Mouse (Mus musculus): ENCODE measurements around the gene Gm17416.

The Gm17416 gene

DNA sequence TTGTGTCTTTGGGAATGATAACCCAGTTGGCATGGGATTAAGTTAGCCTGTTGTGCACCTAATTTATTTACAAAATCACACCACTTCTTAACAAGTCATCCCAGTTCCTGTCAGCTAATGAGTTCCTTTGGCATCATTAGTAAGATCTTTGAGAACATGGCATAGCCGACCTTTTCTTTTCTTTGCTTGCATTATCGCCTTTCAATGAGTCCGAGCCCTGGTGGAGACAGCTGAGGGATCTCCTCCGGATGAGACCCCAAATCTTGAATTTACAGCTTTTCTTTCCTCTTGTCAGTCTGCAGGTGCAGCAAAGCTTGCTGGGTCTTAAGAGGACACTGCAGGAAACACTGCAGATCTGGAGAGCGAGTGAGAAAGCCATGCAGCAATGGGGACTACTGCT, at the start of gene Gm17416:
Gene Gm17416, plus strand, starts transcription at position 301 of the 400 bp plus-strand sequence.
- DNase-seq = no peak

DNA sequence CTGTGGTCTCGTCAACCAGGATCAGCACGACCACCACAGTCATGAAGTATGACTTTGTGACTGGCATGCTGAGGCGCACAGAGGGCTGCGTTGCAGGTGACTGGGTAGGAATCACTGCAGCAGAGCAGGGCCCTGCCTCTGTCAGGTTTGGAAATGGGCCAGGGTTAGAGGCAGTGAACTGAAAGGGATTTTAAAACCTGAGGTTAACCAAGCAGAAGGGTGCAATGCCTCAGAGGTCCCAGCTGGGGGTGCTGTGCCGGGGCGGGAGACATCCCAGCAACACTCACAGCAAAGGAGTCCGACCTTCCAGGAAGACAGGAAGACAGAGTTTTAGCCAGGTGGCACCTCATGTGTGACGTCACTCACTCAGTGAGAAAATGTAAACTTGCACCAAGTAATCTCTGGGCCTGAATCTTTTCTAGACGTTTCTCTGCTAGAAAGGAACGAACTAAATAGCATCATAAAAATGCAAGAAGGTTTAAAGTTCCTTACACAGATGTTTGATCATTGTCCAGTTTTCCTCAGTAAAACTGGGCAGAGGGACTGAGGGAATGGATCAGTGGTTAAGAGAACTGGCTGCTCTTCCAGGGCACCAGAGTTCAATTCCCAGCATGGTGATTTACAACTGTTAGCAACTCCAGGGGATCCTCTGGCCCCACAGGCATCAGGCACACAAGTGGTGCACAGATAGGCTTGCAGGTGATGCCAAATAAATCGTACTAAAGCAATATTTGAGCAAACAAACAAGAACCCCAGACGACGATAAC, 29.0 kb upstream of the Gm17416 start, which contains the start of gene Defb29:
Gene Defb29, minus strand, starts transcription at position 155 of the 767 bp plus-strand sequence.
- DNase-seq = no peak

DNA sequence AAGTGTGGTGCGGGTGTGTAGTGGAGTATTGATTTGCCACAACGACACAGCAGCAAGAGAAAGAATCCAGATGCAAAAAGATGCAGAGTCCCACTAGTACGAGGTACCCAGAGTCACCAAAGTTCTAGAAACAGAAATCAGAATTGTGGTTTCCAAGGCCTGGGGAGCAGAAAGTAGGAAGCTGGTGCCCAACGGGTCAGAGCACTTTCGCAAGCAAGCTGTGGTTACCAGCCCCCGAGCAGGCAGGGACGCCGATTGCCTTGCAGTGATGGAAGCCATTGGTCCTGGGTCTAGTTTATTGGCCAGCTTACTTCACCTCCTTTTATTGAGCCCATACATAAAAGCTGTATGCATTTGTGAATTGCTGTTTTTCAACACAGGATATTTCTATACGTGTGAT, 27.2 kb upstream of the Gm17416 start:
- no peak for DNase-seq

DNA sequence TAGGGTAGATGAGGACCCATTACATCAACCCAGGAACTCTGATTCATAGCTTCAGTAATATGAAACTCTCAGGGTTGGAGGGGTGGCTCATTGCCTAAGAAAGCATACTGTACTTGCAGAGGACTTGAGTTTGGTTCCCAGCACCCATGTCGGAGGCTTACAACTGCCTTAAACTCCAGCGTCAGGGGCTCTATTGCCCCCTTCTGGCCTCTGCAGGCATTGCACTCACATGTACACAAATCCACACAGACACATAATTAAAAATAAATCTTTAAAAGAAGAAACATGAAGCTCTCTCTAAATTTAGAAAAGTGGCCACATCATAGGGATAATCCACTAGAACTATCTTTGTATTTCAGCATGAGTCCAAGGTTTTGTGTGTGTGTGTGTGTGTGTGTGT, 26.2 kb upstream of the Gm17416 start:
- DNase-seq = no peak

DNA sequence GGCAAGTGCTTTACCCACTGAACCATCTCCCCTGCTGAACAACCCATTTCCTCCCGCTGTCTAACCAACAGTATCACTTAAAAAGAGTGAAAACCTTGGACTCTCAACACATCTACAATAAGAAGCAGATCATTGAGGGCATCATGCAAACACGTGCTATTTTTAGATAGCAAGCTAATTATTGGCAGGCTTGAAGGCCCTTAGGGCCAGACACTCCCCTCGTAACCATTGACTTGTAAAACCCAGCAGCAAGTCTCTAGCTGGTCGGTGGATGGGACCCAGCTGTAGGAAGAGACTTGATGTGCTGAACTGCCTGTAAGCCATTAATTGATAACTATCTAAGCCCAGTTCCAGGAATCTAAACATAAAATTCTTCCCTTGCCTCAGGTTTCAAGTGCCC, 25.7 kb upstream of the Gm17416 start:
- no peak for DNase-seq

DNA sequence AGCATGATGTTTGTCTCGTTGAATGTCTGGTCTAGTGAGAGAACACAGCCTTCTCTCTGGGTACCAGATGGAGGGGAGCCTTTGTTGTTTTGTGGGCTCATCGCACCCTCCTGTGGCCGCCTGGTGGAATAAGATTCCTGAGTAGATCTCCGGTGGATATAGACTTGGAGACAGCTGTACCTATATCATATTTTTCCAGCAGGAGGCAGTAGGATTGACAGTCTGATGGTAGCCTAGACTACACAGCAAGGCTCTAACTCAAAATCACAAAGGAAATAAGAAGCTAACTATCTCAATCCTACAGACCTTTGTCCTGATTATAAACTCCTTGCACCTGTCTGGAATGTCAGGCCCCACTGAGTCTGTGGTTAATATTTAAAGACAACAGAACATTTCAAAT, 24.4 kb upstream of the Gm17416 start:
- DNase-seq = peak; percentile 35

DNA sequence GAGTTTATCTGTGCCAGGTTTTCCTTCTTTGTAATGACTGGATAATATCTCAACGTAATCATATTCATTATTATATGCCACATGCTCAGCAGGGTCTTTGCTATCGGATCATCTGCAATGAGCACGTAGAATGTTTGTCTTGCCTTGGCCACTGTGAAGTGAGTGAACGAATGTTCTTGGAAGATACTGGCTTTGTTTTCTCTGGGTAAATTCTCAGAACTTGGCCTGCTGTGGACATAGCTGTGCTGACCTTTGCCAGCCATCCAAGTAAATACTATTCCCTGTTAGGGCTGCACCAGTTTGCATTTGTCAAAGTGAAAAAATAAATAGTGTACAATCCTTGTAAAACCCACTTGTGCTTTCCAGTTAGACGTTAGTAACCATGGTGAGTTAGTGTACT, 21.0 kb upstream of the Gm17416 start:
- no peak for DNase-seq

DNA sequence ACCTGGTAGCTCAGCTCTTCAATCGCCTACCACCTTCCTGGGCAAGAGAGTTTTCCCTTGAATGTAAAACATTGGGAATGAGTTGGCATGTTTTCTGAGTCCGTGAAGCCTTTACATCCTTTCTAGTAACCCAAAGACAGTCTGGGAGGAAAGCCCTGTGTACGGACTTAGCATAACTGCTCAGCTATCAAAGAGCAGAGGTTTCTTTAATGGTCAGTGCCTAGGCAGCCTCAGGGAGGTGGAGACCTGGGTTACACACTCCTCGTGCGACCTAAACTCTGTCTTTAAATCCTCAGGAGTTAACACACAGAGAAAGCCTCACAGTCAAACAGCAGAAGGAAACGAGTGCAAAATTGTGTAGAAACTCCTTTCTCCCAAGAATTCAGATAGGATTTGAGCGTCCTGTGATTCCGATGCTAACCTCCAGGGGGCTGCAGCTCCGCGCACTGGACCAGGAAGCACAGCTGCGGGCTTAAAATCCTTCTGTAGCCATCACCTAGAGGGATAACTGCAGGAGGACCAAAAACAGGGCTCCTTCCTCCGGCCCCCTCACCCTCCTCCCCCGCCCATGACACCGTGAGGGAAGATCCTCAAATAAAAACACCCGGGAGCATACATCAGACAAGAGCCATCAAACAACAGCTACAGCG, 15.2 kb upstream of the Gm17416 start:
- peak; percentile 52 for DNase-seq

DNA sequence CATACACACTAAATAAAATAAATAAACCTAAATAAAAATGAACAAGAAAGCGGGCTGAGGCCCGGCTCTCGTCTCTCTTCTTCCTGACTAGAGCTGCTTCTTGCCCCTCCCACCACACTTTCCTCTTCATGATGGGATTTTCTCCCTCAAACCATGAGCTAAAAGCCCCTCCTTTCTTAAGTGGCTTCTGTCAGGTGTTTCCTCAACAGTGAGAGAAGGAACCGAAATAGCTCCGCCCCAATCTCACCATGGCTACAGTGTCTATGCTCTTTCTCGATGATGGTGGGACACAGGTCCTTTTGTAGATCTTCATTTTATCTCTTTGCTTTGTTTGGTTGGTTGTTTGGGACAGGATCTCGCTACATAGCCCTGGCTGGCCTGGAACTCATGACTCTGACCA, 12.5 kb upstream of the Gm17416 start:
- DNase-seq = no peak

DNA sequence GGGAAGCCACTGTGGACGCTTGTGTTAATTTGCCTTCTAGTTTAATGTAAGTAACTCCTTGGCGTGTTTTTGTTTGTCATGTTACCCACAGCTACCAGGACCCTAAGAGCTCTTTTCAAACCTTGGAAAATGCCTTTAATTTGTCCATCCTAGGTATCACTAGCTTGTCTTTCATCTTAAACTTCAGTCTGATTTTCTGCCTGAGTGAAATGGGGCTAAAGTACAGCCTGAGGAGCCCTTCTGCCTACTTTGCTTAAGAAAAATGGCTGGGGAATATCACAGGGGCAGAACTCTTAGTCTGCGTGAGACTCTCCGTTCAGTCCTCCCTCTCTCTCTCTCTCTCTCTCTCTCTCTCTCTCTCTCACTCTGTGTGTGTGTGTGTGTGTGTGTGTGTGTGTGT, 743 bp downstream of the Gm17416 start:
- no peak for DNase-seq

DNA sequence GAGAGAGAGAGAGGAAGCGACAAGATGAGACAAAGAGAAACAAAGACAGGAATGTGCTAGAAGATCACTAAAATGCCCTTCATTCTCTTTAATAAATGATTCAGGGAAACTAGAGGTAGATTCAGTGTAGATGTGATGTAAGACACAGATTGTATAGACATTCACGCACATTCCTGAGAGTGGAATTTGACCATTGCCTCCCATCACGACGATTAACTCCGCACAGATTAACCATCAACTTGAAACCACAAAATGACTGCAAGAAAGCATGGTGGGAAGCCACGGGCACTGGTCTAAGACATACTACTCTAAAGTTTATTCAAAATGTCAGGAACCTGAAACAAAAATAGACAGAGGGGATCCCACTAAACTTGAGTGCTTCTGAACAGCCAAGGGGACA, 1.2 kb downstream of the Gm17416 start:
- no peak for DNase-seq

DNA sequence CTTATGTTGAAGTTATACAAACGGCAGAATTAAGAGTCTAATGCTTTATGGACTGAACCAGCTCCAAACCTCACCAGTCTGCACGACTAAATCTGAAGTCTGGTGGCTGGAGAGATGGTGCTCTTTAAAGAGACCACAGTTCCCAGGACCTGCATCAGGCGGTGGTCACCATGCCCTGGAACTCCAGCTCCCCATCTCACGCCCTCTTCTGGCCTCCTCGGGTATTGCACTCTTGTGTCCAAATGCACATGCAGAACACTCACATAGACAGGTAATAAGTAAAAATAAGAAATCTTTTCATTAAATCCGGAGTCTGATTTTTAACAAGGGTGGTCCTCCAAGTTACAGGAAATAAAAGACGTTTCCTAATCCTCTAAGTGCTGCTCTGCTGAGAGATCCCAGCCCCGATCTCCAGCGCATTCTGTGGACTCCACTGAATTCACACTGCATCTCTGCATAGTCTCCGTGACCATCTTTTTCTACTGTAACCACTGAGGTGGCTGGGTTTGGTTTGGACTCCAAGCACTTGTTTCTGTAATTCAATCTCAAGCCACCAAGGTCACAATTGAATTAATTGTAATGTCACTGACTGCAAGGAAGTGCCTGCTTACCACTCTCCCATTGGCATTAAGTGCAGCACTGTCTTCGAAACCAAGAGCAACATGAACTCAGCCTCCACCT, 3.1 kb downstream of the Gm17416 start, which contains the start of gene Defb21:
Gene Defb21, plus strand, starts transcription at position 631 of the 681 bp plus-strand sequence.
- no peak for DNase-seq

DNA sequence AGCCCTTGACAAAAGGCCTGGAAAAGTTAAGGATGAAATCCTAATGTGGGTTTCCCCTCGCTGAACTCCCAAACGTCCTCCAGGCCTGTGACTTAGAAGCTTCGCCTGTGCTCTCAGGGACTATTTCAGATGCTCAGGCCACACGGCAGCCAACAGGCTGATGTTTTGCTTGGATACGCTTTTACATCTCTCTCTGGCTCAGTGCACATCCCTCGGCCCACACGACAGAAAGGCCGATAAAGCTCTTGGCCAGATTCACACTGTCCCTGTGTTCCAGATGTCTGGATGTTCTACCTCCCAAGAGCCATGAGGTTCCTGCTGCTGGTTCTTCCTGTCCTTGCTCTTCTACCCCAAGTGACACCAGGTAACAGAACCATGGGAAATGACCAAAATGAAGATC, 4.3 kb downstream of the Gm17416 start:
- no peak for DNase-seq

DNA sequence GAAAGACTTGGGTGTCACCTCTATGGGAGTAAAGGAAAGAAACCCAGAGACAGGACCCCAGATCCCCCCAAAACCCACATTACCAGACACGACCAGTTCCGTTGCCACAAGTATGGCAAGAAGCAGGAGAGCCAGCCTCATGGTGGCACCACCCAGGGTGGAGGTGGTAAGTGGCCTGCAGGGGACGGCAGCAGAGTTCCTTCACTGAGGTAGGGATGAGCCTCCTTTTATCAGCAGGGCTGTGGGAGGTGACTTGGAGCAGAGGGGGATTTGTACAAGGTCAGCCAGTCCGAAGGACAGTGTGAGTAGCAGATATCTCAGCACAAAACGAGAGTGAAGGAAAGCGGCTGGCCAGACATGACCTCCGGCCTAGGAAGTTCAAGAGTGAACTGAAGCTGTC, 11.0 kb downstream of the Gm17416 start, which contains the start of gene Defb19:
Gene Defb19, minus strand, starts transcription at position 206 of the 400 bp plus-strand sequence.
- DNase-seq = no peak

DNA sequence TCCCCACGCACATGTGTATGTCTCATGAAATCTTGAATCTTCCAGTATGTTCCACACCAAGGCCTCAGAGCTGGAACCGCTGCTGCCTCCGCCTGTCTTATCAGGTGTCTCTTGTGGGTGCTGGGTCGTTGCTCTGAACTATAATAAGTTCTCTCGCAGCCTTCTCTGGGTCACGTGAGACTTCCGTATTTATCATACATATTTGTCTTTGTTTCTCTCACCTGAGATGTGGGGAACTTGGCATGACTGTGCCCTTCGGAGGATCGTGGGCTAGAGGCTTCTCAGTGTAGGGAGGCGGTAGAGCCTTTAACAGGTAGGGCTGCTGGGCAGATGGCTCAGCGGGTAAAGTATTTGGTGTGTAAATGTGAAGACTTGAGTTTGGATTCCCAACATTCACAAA, 11.5 kb downstream of the Gm17416 start:
- no peak for DNase-seq

DNA sequence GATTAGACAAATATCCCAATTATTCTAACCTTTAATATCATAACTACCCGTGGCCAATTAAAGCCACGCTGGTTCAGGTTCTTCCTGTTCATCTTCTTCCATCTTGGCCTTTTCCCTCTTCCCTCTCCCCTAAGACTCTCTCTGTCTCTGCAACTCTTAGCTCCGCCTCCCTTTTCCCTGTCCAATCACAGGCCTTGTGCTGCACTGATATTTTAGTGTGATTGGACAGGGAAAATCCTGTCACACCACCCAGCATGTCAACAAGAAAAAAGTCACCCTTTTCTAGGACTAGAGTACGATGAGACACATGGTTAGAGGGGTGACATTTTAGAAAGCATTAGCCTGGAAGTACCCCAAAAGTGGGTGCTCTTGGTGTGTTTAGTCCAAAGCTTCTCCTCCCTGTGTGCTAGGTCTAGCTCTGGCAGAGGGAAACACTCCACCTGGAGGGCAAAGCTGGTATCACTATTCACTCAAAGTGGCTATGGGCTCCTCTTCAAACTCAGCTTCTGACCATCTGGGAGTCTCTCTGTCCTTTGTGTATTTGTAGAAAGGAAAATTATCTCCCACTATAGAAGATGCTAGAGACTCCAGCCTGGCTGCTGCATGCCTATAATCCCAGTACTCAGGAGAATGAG, 17.9 kb downstream of the Gm17416 start:
- DNase-seq = peak; percentile 6

DNA sequence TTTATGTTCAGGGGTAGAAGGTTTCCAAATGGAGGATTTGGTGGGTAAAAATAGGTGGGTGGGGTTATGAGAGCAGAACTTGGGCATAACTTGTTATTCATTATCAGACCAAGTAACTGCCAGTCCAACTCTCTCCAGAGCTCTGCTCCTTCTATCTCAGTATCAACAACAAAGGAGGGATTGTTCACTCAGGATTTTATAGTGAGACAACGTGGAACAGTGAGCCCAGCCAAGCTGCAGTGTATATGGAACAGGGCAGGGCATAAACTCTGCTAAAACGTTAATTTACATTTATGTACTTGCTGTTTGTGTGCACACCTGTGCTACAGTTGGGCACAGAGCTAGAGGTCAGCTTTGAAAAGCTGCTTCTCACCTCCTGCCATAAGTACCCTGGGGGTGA, 19.3 kb downstream of the Gm17416 start:
- no peak for DNase-seq

DNA sequence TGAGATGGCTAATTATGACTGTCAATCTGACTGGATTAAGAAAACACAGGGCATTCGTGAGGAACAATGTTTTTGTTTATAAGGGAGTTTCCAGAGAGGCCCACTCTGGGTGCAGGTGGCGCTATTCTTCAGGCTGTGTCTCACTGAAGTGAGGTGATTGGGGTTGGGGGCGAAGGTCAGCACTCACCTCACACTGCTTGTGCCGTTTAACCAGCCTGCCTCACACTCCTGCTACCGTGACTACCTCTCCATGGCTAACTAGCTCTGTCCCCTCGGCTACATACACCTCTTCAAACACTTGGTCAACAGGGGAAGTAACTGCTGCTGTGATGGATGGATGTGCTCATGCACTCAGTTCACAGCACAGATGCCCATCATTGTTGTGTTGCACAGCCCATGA, 19.9 kb downstream of the Gm17416 start:
- DNase-seq = no peak

DNA sequence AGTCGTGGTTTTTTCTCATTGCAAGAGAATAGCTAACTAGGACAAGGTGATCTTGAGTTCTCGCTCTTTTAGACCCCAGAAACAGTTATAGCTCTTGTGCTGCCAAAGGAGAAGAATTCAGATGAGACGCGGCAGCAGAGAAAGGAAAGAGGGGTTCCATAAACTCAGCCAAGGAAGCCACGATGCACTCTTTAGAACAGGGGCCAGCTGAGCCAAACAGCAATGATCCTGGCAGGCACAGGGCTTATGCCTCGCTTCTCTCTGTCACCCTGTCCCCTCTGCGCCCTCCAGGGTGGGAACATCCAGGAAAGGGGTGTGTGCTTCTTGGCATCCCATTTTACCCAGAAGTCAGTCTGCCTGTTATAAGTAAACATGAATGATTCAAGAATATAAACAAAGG, 30.2 kb downstream of the Gm17416 start, which contains the start of gene Defb45:
Gene Defb45, minus strand, starts transcription at position 101 of the 400 bp plus-strand sequence.
- no peak for DNase-seq

DNA sequence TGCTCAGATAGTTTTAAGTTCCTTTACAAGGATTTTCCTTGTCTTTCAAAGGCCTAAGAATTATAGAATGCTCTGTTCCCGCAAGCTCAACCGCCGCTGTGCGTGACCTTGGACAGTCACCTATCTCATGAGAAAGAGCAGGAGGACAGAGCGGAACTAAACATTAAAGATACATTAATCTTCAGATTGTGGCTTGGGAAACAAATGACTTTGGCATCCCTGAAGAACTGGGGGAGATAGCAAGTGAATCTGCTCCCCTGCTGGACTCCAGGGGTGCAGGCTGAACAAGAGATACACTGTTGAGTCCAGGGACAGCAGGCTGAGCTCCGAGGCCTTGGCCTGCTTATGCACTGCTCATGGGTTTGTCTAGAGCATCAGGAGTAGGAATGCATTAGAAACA, 30.9 kb downstream of the Gm17416 start:
- no peak for DNase-seq

DNA sequence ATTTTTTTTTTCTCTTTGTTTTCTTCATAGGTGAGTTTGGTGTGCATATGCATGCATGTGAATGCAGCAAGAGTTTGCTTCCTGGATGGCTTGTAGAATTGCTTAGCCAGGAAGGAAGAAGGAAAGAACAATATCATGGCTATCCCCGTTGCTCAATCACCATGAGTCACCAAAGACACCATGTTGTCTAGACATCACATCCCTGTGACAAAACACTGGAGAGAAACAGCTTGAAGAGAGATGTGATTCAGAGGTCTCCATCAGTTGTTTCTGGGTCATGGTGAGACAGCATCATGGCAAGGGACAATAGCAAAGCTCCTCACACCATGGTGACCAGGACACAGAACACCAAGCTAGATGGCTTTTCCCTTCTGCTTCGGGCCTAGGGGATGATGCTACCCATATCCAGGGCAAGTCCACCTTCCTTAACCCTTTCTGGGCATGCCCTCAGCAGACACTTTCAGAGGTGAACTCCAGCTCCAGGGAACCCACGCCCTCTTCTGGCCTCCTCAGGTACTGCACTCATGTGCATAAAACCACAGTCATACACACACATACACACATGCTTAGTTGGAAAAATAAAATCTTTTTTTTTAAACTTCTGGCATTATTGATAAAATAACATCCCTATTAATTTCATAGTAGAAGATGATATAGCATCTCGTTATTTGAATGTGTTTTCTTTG, 32.3 kb downstream of the Gm17416 start:
- DNase-seq = no peak

DNA sequence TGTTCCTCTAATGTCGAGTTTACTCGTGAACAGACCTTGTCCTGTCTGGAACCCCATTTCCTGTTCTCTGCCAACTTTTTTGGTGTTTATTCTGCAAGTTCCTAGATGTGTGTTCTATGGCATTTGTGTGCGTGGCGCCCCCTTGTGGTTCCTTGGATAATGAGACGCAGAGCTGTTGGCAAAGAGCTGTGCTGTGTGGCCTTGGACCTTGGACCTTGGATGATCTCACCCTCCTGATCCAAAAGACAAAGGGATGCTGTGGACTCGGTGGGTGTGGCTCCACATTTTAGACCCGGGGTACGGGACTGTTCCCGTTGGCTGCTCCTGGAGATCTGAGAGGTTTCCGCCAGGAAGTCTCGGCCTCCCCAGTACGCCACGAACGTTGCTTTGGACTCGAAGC, 34.9 kb downstream of the Gm17416 start, which contains the start of gene Defb36:
Gene Defb36, plus strand, starts transcription at position 271 of the 400 bp plus-strand sequence.
- DNase-seq = peak; percentile 33
